Mouse (Mus musculus) olfactory bulb, adult 2 months (tissue): Measurements from ENCODE around the gene Ccdc57. TPM values are rescaled to one million over a fixed set of nuclear protein-coding genes. Genes with fewer than 3 reads are reported as not detected.
A peak's percentile ranks its signal among the peaks of the same experiment; 100 is the strongest.

ENCODE experiments used
- H3K27ac ChIP-seq: fragments of 200-500 bp; 2 replicates; pipeline ENCODE4 v1.5.1; 2012; ENCODE audit warnings: low read depth, low read length; ENCODE audit not compliant: insufficient read depth
- H3K4me1 ChIP-seq: fragments of 200-500 bp; 2 replicates; pipeline ENCODE4 v1.6.1; 2012; ENCODE audit warnings: low read length; ENCODE audit not compliant: control insufficient read depth, insufficient read depth
- H3K4me3 ChIP-seq: fragments of 200-500 bp; 2 replicates; pipeline ENCODE4 v1.5.1; 2012; ENCODE audit warnings: mild to moderate bottlenecking, low read depth, low read length, moderate library complexity; ENCODE audit not compliant: insufficient read depth
- CTCF ChIP-seq: fragments of 200-500 bp; IDR thresholded peaks from 2 replicates; pipeline ENCODE4 v1.5.1; 2012; ENCODE audit warnings: low read depth, mild to moderate bottlenecking, low read length, moderate library complexity; ENCODE audit not compliant: insufficient read depth
- POLR2A ChIP-seq: fragments of 200-500 bp; IDR thresholded peaks from 2 replicates; pipeline ENCODE4 v1.6.1; 2012; ENCODE audit warnings: mild to moderate bottlenecking, low read depth, low read length, moderate library complexity; ENCODE audit not compliant: insufficient read depth
- WGBS: fragments of 180-500 bp; shearing (Covaris S2); methylation state at CpG from one replicate; pipeline ENCODE4 v1.1.7; 2018; 5-methylcytosine and 5-hydroxymethylcytosine counted together
- polyA plus RNA-seq: library from polyadenylated mRNA; stranded (reverse); fragments of >200 nt; gene quantifications from 2 replicates; pipeline ENCODE4 v1.2.4, GENCODE M21; 2012; ENCODE audit warnings: low replicate concordance; ENCODE audit not compliant: missing spikeins, insufficient read depth, insufficient read length

Gene Ccdc57
- polyA plus RNA-seq, 1 experiment: not detected

- WGBS: 3% methylated on average over 14 of the region's 14 CpGs
- Histone ChIP-seq H3K27ac (peak overlapping the region; percentile 90), H3K4me1 (peaks cover 32% of the 10 kb centered on the region), H3K4me3 (peak overlapping the region; percentile 74)
- no peak for TF ChIP-seq POLR2A
- TF ChIP-seq CTCF: no peak
Measured at GRCm38 (mm10) chr11:120822831-120823550, 109.7 kb downstream of the Ccdc57 start.

- 33% methylated on average over 4 of the region's 4 CpGs for WGBS
- peak overlapping the region; percentile 74 for H3K4me3 ChIP-seq
Measured at GRCm38 (mm10) chr11:120822321-120822720, 110.4 kb downstream of the Ccdc57 start.

GRCm38 (mm10) chr11:120821076-120821922, 111.4 kb downstream of the Ccdc57 start:
- Histone ChIP-seq H3K27ac (no peak overlapping the region), H3K4me3 (peak overlapping the region; percentile 2), H3K4me1 (peaks cover 32% of the 10 kb centered on the region)
- 50% methylated on average over 14 of the region's 14 CpGs for WGBS
- TF ChIP-seq POLR2A (no peak), CTCF (no peak)

More at GRCm38 (mm10) chr11:120822321-120822720, 110.4 kb downstream of the Ccdc57 start:
- TF ChIP-seq POLR2A: no peak
- no peak for TF ChIP-seq CTCF
- Histone ChIP-seq H3K27ac (no peak overlapping the region), H3K4me1 (peaks cover 32% of the 10 kb centered on the region)

- H3K4me1 ChIP-seq: peaks cover 31% of the 10 kb centered on the region
- WGBS: 49% methylated on average over 14 of the region's 14 CpGs
- H3K27ac ChIP-seq: no peak overlapping the region
- H3K4me3 ChIP-seq: peak overlapping the region; percentile 2; the same call in 1 of the 2 replicates
- TF ChIP-seq POLR2A (no peak), CTCF (no peak)
Measured at GRCm38 (mm10) chr11:120820546-120820945, 112.1 kb downstream of the Ccdc57 start.

GRCm38 (mm10) chr11:120819556-120819955, 113.1 kb downstream of the Ccdc57 start:
- 88% methylated on average over 6 of the region's 6 CpGs for WGBS
- TF ChIP-seq CTCF: no peak
- no peak for TF ChIP-seq POLR2A
- H3K4me1 ChIP-seq: peaks cover 22% of the 10 kb centered on the region
- no peak overlapping the region for H3K4me3 ChIP-seq
- H3K27ac ChIP-seq: no peak overlapping the region

GRCm38 (mm10) chr11:120818251-120818650, 114.4 kb downstream of the Ccdc57 start:
- H3K27ac ChIP-seq: no peak overlapping the region
- no peak overlapping the region for H3K4me3 ChIP-seq
- TF ChIP-seq CTCF (no peak), POLR2A (no peak)
- 95% methylated on average over 13 of the region's 13 CpGs for WGBS
- peaks cover 22% of the 10 kb centered on the region for H3K4me1 ChIP-seq

- WGBS: 93% methylated on average over 6 of the region's 6 CpGs
Measured at GRCm38 (mm10) chr11:120817358-120817757, 115.3 kb downstream of the Ccdc57 start.

GRCm38 (mm10) chr11:120812068-120812467, 120.6 kb downstream of the Ccdc57 start:
- Histone ChIP-seq H3K4me3 (no peak overlapping the region), H3K4me1 (peaks cover 7% of the 10 kb centered on the region), H3K27ac (no peak overlapping the region)
- TF ChIP-seq CTCF (no peak), POLR2A (no peak)
- WGBS: 83% methylated on average over 16 of the region's 16 CpGs

More at GRCm38 (mm10) chr11:120817358-120817757, 115.3 kb downstream of the Ccdc57 start:
- H3K27ac ChIP-seq: no peak overlapping the region
- H3K4me3 ChIP-seq: no peak overlapping the region
- TF ChIP-seq POLR2A: no peak
- no peak for TF ChIP-seq CTCF
- peaks cover 22% of the 10 kb centered on the region for H3K4me1 ChIP-seq

GRCm38 (mm10) chr11:120808010-120808409, 124.7 kb downstream of the Ccdc57 start:
- Histone ChIP-seq H3K4me1 (peaks cover 7% of the 10 kb centered on the region), H3K27ac (no peak overlapping the region), H3K4me3 (no peak overlapping the region)
- TF ChIP-seq CTCF: no peak
- 86% methylated on average over 12 of the region's 12 CpGs for WGBS
